Mouse (Mus musculus) midbrain, embryonic 10.5 days (tissue): Measurements from ENCODE around the gene Nfrkb. TPM values are rescaled to one million over a fixed set of nuclear protein-coding genes. Genes with fewer than 3 reads are reported as not detected.

Experiments
- DNase-seq: peaks from one replicate; pipeline ENCODE4 v3.0.0-alpha.2; 2017; ENCODE audit warnings: low spot score
- H3K27ac ChIP-seq: fragments of 300-500 bp; sonication (generic); replicated peaks from 2 replicates; pipeline ENCODE4 v1.5.1; 2016; ENCODE audit warnings: mild to moderate bottlenecking
- H3K27me3 ChIP-seq: fragments of 300-500 bp; sonication (generic); 2 replicates; pipeline ENCODE4 v1.6.1; 2016; ENCODE audit warnings: low read depth, mild to moderate bottlenecking; ENCODE audit not compliant: poor library complexity, severe bottlenecking
- H3K36me3 ChIP-seq: fragments of 300-500 bp; sonication (generic); 2 replicates; pipeline ENCODE4 v1.6.1; 2016; ENCODE audit warnings: mild to moderate bottlenecking, moderate library complexity
- H3K4me1 ChIP-seq: fragments of 300-500 bp; sonication (generic); 2 replicates; pipeline ENCODE4 v1.6.1; 2016
- H3K4me3 ChIP-seq: fragments of 300-500 bp; sonication (generic); 2 replicates; pipeline ENCODE4 v1.5.1; 2016; ENCODE audit warnings: mild to moderate bottlenecking, moderate library complexity
- H3K9me3 ChIP-seq: fragments of 300-500 bp; sonication (generic); replicated peaks from 2 replicates; pipeline ENCODE4 v1.6.1; 2016; ENCODE audit warnings: mild to moderate bottlenecking
- WGBS: fragments of 180-500 bp; shearing (Covaris S2); methylation state at CpG from one replicate; pipeline ENCODE4 v1.1.7; 2016; 5-methylcytosine and 5-hydroxymethylcytosine counted together
- polyA plus RNA-seq: library from polyadenylated mRNA; unstranded; fragments of >200 nt; fragmentation: Nextera tagmentation; extraction: Ambion mirVana; gene quantifications from 2 replicates; pipeline ENCODE4 v1.2.1, GENCODE M21; 2016

The Nfrkb gene
- polyA plus RNA-seq = 18.4 and 24.8 TPM in 2 replicates

GRCm38 (mm10) chr9:31385947-31386354 is at the start of gene Nfrkb:
TSS of gene Nfrkb (plus strand) at chr9:31386192.
- peak; percentile 96 for DNase-seq
- Histone ChIP-seq H3K27me3 (no peaks in the 10 kb centered on the region), H3K4me1 (peaks cover 16% of the 10 kb centered on the region), H3K27ac (peak within 1 kb of the TSS; percentile 94), H3K4me3 (peak within 1 kb of the TSS; percentile 97), H3K36me3 (peaks cover 25% of the 10 kb centered on the region), H3K9me3 (no peaks in the 10 kb centered on the region)
- WGBS = under 1% methylated on average over 46 of the region's 46 CpGs

GRCm38 (mm10) chr9:31344289-31344831 is 41.6 kb upstream of the Nfrkb start:
- WGBS = 57% methylated on average over 11 of the region's 11 CpGs

GRCm38 (mm10) chr9:31346575-31347080 is 39.4 kb upstream of the Nfrkb start:
- Histone ChIP-seq H3K4me3 (no peak overlapping the region), H3K36me3 (peaks cover 24% of the 10 kb centered on the region), H3K4me1 (peaks cover 21% of the 10 kb centered on the region), H3K27ac (no peak overlapping the region), H3K27me3 (no peaks in the 10 kb centered on the region), H3K9me3 (no peaks in the 10 kb centered on the region)
- DNase-seq = no peak
- 79% methylated on average over 15 of the region's 15 CpGs for WGBS

More at GRCm38 (mm10) chr9:31344289-31344831, 41.6 kb upstream of the Nfrkb start:
- no peaks in the 10 kb centered on the region for H3K9me3 ChIP-seq
- H3K4me3 ChIP-seq = no peak overlapping the region
- H3K36me3 ChIP-seq = peaks cover 27% of the 10 kb centered on the region
- H3K4me1 ChIP-seq = peaks cover 21% of the 10 kb centered on the region
- H3K27ac ChIP-seq = peak overlapping the region; percentile 53; the same call in 1 of the 2 replicates
- peak; percentile 32 for DNase-seq
- no peaks in the 10 kb centered on the region for H3K27me3 ChIP-seq

- H3K9me3 ChIP-seq = no peaks in the 10 kb centered on the region
These were observed 37.5 kb upstream of the Nfrkb start for GRCm38 (mm10) chr9:31348458-31348857.

GRCm38 (mm10) chr9:31348915-31349314 is 37.1 kb upstream of the Nfrkb start:
- peaks cover 32% of the 10 kb centered on the region for H3K36me3 ChIP-seq
- H3K4me1 ChIP-seq = peaks cover 14% of the 10 kb centered on the region
- H3K27ac ChIP-seq = no peak overlapping the region; the same call in 1 of the 2 replicates
- H3K27me3 ChIP-seq = no peaks in the 10 kb centered on the region
- peak; percentile 56 for DNase-seq
- WGBS = 70% methylated on average over 11 of the region's 11 CpGs
- H3K4me3 ChIP-seq = no peak overlapping the region
- H3K9me3 ChIP-seq = no peaks in the 10 kb centered on the region

More at GRCm38 (mm10) chr9:31348458-31348857, 37.5 kb upstream of the Nfrkb start:
- H3K36me3 ChIP-seq = peaks cover 28% of the 10 kb centered on the region
- H3K4me3 ChIP-seq = no peak overlapping the region
- DNase-seq = no peak
- peaks cover 18% of the 10 kb centered on the region for H3K4me1 ChIP-seq
- 87% methylated on average over 4 of the region's 4 CpGs for WGBS
- H3K27ac ChIP-seq = no peak overlapping the region; the same call in 1 of the 2 replicates
- H3K27me3 ChIP-seq = no peaks in the 10 kb centered on the region

- WGBS = 76% methylated on average over 2 of the region's 2 CpGs
- no peak for DNase-seq
- no peaks in the 10 kb centered on the region for H3K4me1 ChIP-seq
- no peaks in the 10 kb centered on the region for H3K27me3 ChIP-seq
- H3K4me3 ChIP-seq = no peak overlapping the region
- H3K27ac ChIP-seq = no peak overlapping the region
- peaks cover 61% of the 10 kb centered on the region for H3K36me3 ChIP-seq
- no peaks in the 10 kb centered on the region for H3K9me3 ChIP-seq
These were observed 33.3 kb upstream of the Nfrkb start for GRCm38 (mm10) chr9:31352716-31353115.

- H3K4me1 ChIP-seq = no peaks in the 10 kb centered on the region
- H3K4me3 ChIP-seq = no peak overlapping the region
- H3K27me3 ChIP-seq = no peaks in the 10 kb centered on the region
- DNase-seq = no peak
- no peaks in the 10 kb centered on the region for H3K9me3 ChIP-seq
- H3K36me3 ChIP-seq = peaks cover 69% of the 10 kb centered on the region
- no peak overlapping the region for H3K27ac ChIP-seq
- WGBS = 91% methylated on average over 10 of the region's 10 CpGs
These were observed 32.5 kb upstream of the Nfrkb start for GRCm38 (mm10) chr9:31353518-31353917.

- no peaks in the 10 kb centered on the region for H3K9me3 ChIP-seq
- no peaks in the 10 kb centered on the region for H3K27me3 ChIP-seq
- no peak for DNase-seq
- H3K4me3 ChIP-seq = no peak overlapping the region
- 89% methylated on average over 7 of the region's 7 CpGs for WGBS
- peaks cover 72% of the 10 kb centered on the region for H3K36me3 ChIP-seq
- no peak overlapping the region for H3K27ac ChIP-seq
- no peaks in the 10 kb centered on the region for H3K4me1 ChIP-seq
These were observed 31.9 kb upstream of the Nfrkb start for GRCm38 (mm10) chr9:31354051-31354450.

- 89% methylated on average over 9 of the region's 9 CpGs for WGBS
- Histone ChIP-seq H3K9me3 (no peaks in the 10 kb centered on the region), H3K4me3 (no peak overlapping the region), H3K4me1 (no peaks in the 10 kb centered on the region), H3K27ac (no peak overlapping the region), H3K27me3 (no peaks in the 10 kb centered on the region), H3K36me3 (peaks cover 71% of the 10 kb centered on the region)
- DNase-seq = no peak
These were observed 22.0 kb upstream of the Nfrkb start for GRCm38 (mm10) chr9:31363698-31364609.

GRCm38 (mm10) chr9:31365086-31365485 is 20.9 kb upstream of the Nfrkb start:
- no peaks in the 10 kb centered on the region for H3K27me3 ChIP-seq
- no peaks in the 10 kb centered on the region for H3K4me1 ChIP-seq
- H3K27ac ChIP-seq = no peak overlapping the region
- peaks cover 62% of the 10 kb centered on the region for H3K36me3 ChIP-seq
- H3K9me3 ChIP-seq = no peaks in the 10 kb centered on the region
- WGBS = 90% methylated on average over 8 of the region's 8 CpGs
- no peak for DNase-seq
- no peak overlapping the region for H3K4me3 ChIP-seq

- Histone ChIP-seq H3K4me1 (no peaks in the 10 kb centered on the region), H3K36me3 (peaks cover 52% of the 10 kb centered on the region), H3K27ac (no peak overlapping the region), H3K27me3 (no peaks in the 10 kb centered on the region), H3K4me3 (no peak overlapping the region), H3K9me3 (peaks cover 17% of the 10 kb centered on the region; the same call in 1 of the 2 replicates)
- 96% methylated on average over 3 of the region's 3 CpGs for WGBS
- no peak for DNase-seq
These were observed 14.3 kb upstream of the Nfrkb start for GRCm38 (mm10) chr9:31371740-31372139.

- Histone ChIP-seq H3K4me3 (no peak overlapping the region), H3K36me3 (peaks cover 48% of the 10 kb centered on the region), H3K27me3 (no peaks in the 10 kb centered on the region), H3K27ac (no peak overlapping the region), H3K9me3 (peaks cover 17% of the 10 kb centered on the region; the same call in 1 of the 2 replicates), H3K4me1 (no peaks in the 10 kb centered on the region)
- DNase-seq = no peak
These were observed 9.3 kb upstream of the Nfrkb start for GRCm38 (mm10) chr9:31376661-31377060.
